Mouse (Mus musculus) megakaryocyte, embryonic 14.5 days (primary cell): ENCODE data around the gene Gm11444.

ENCODE experiments used
- FLI1 ChIP-seq: IDR thresholded peaks from 2 replicates; pipeline ENCODE4 v1.6.1; 2012; ENCODE audit warnings: low read length, inconsistent platforms, mixed read lengths
- GATA1 ChIP-seq: IDR thresholded peaks from 3 replicates; pipeline ENCODE4 v1.6.1; 2012; ENCODE audit warnings: mixed read lengths, low read length, inconsistent platforms, borderline replicate concordance

DNA sequence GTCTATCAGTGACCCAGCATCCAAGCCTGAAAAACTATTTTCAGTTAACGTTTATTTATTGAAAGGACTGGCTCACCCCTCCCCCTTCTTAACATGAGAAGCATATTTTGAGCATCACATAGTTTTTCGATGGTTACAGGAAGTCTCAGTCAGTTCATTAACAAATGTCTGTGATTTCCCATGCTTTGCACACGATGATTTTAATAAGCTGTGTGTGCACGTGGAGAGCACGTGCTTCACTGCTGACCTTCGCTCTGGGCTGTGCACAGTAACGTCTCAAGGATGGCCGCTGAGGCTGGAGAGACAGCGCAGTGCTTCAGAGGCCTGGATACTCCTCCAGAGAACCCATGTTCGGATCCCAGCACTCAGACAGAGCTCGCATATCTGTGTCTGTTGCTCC lies 42.8 kb downstream of the Gm11444 start:
- no peak for TF ChIP-seq GATA1
- no peak for TF ChIP-seq FLI1
